Mouse (Mus musculus) thymus, adult 2 months (tissue): ENCODE results near the gene Srms. TPM values are rescaled to one million over a fixed set of nuclear protein-coding genes. Genes with fewer than 3 reads are reported as not detected.

Source experiments
- DNase-seq: peaks from one replicate; pipeline ENCODE4 v3.0.0; 2021
- H3K27ac ChIP-seq: fragments of 200-500 bp; 2 replicates; pipeline ENCODE4 v1.5.1; 2012; ENCODE audit warnings: low read length, control low read depth; ENCODE audit not compliant: control insufficient read depth, insufficient read depth
- H3K27me3 ChIP-seq: fragments of 200-500 bp; 2 replicates; pipeline ENCODE4 v1.6.1; 2012; ENCODE audit warnings: mild to moderate bottlenecking, low read length, moderate library complexity, mixed read lengths; ENCODE audit not compliant: control insufficient read depth, insufficient read depth
- H3K36me3 ChIP-seq: fragments of 200-500 bp; 2 replicates; pipeline ENCODE4 v1.6.1; 2012; ENCODE audit warnings: mild to moderate bottlenecking, low read length, moderate library complexity; ENCODE audit not compliant: control insufficient read depth, insufficient read depth
- H3K4me1 ChIP-seq: fragments of 200-500 bp; replicated peaks from 2 replicates; pipeline ENCODE4 v1.6.1; 2012; ENCODE audit warnings: low read length; ENCODE audit not compliant: control insufficient read depth, insufficient read depth
- H3K4me3 ChIP-seq: fragments of 200-500 bp; 2 replicates; pipeline ENCODE4 v1.5.1; 2012; ENCODE audit warnings: mild to moderate bottlenecking, low read length, control low read depth, moderate library complexity; ENCODE audit not compliant: control insufficient read depth, insufficient read depth
- CTCF ChIP-seq: fragments of 200-500 bp; IDR thresholded peaks from 2 replicates; pipeline ENCODE4 v1.5.1; 2012; ENCODE audit warnings: mild to moderate bottlenecking, control low read depth, low read length, moderate library complexity, borderline replicate concordance; ENCODE audit not compliant: control insufficient read depth, poor library complexity, insufficient read depth; ENCODE audit errors: extremely low read depth
- POLR2A ChIP-seq: fragments of 200-500 bp; IDR thresholded peaks from 2 replicates; pipeline ENCODE4 v1.6.1; 2012; ENCODE audit warnings: mild to moderate bottlenecking, low read length, control low read depth, moderate library complexity; ENCODE audit not compliant: control insufficient read depth, poor library complexity, insufficient read depth; ENCODE audit errors: extremely low read depth
- WGBS: fragments of 180-500 bp; shearing (Covaris S2); methylation state at CpG from one replicate; pipeline ENCODE4 v1.1.7; 2018; 5-methylcytosine and 5-hydroxymethylcytosine counted together
- polyA plus RNA-seq: library from polyadenylated mRNA; depleted of rRNA; stranded (reverse); fragments of >200 nt; gene quantifications from 2 replicates; pipeline ENCODE4 v1.2.3, GENCODE M21; 2012

Gene Srms
- polyA plus RNA-seq, 1 experiment, result 0.86 TPM

DNA sequence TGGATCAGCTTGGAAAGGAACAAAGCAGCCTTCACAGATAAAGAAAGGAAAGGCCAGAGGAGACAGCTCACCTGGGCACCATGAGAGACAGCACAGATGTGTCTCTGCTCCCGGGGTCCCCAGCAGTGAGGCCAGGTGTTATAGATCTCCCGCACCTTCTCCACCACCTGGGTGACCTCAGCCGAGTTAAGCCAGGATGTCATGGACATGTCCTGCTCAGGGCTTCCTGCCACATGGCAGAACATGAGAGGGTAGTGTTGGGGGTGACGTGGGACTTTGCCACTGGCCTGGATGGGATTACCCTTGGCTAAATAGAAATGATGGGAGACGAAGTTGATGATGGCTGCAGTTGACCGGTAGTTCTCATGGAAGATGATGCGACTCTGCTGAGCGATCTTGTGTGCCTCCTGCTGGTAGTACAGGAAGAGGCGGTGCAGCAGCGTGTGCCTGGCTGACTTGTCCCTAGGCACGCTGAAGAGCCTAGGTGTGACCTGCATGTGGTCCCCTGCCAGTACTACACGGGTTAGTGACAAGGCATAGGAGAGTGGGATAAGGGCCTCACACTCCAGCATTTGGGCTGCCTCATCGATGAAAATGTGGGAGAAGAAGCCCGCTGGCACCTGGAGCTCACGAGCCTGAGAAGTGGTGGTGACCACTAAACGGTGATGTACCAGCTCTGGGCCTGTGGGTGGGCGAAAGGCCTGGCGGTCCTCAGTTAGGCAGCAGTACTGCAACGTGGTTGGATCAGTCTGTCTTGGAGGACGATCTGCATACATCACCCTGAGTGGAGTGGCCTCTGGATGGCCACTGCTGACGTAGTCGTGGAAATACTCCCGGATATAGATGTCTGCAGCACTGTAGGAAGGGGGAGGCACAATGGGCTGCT lies 22.9 kb upstream of the Srms start:
- whole genome bisulfite sequencing, result 93% methylated on average over 23 of the region's 23 CpGs
- Histone ChIP-seq H3K27me3 (no peaks in the 10 kb centered on the region), H3K27ac (no peak overlapping the region), H3K36me3 (peaks cover 45% of the 10 kb centered on the region), H3K4me3 (no peak overlapping the region), H3K4me1 (peaks cover 19% of the 10 kb centered on the region)
- DNase-seq, result no peak
- TF ChIP-seq POLR2A (no peak), CTCF (no peak)

- Histone ChIP-seq H3K27ac (no peak overlapping the region), H3K27me3 (no peaks in the 10 kb centered on the region), H3K4me1 (peaks cover 7% of the 10 kb centered on the region), H3K4me3 (no peak overlapping the region), H3K36me3 (peaks cover 45% of the 10 kb centered on the region)
- 99% methylated on average over 11 of the region's 11 CpGs for WGBS
- TF ChIP-seq POLR2A (no peak), CTCF (no peak)
- DNase-seq, result no peak
Observed at GRCm38 (mm10) chr2:181234680-181235079, 21.7 kb upstream of the Srms start.

DNA sequence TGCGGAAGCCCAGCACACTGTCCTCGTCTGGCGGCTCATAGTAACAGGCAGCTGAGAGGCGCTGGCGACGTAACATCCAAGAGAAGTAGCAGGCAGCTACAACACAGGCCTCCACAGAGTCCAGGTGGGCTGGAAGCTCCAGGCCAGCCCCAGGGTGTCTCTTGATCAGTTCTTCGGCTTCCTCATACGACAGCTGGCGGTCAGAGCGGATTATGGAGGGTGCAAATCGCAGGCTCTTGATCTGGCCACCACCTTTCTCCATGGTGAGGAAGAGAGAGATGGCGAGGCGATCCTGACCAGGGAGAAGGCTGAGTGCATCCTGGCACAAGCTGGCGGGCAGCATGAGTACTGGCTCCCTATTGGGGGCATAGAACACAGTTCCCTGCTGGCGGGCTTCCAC lies 20.5 kb upstream of the Srms start:
- WGBS, result 98% methylated on average over 15 of the region's 15 CpGs
- Histone ChIP-seq H3K36me3 (peaks cover 46% of the 10 kb centered on the region), H3K27me3 (no peaks in the 10 kb centered on the region), H3K27ac (no peak overlapping the region), H3K4me3 (no peak overlapping the region), H3K4me1 (no peaks in the 10 kb centered on the region)
- TF ChIP-seq CTCF, result no peak
- no peak for TF ChIP-seq POLR2A
- no peak for DNase-seq

DNA sequence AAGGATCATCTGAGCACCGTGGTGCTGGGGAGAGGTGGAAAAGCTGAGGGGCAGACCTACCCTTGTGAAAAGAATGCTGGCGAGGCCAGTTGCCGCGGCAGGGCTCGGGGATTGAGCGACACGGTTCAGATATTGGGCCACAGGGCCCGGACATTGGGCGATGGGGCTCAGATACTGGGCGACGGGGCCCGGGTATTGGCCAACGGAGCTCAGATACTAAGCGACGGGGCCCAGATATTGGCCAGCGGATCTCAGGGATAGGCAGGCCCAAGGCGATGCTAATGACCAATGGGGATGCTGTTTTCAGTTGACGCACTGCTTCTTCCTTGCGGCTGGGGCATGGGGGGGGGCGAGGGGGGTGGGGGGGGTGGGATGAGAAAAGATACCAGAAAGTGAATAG lies 18.2 kb upstream of the Srms start:
- H3K27me3 ChIP-seq, result no peaks in the 10 kb centered on the region
- peaks cover 36% of the 10 kb centered on the region for H3K36me3 ChIP-seq
- H3K27ac ChIP-seq, result no peak overlapping the region
- DNase-seq, result no peak
- TF ChIP-seq CTCF, result no peak
- no peak for TF ChIP-seq POLR2A
- no peak overlapping the region for H3K4me3 ChIP-seq
- no peaks in the 10 kb centered on the region for H3K4me1 ChIP-seq
- 97% methylated on average over 20 of the region's 20 CpGs for WGBS

GRCm38 (mm10) chr2:181228335-181228734 lies 15.3 kb upstream of the Srms start:
- TF ChIP-seq CTCF (no peak), POLR2A (no peak)
- no peaks in the 10 kb centered on the region for H3K27me3 ChIP-seq
- 79% methylated on average over 1 of the region's 1 CpGs for WGBS
- H3K36me3 ChIP-seq, result peaks cover 13% of the 10 kb centered on the region
- H3K4me1 ChIP-seq, result no peaks in the 10 kb centered on the region
- no peak for DNase-seq
- no peak overlapping the region for H3K27ac ChIP-seq
- no peak overlapping the region for H3K4me3 ChIP-seq

DNA sequence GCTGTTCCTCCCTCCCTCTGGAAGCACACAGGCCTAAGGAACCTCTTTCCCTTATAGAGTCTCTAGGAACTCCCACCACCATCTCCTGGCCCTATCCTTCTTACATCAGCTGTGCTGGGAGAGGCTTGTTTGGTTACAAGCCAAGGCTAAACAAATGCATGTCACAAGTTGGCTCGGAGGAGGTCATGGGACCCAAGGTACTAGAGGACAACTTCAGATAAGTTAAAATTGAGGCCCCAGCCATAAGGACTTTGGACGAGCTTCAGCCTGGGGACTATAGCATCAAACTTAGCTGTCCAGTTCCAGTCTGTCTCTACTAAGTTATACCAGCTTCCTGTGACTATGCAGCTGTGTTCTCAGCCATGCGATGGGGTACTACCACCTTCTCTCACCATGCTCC lies 14.1 kb upstream of the Srms start:
- peaks cover 12% of the 10 kb centered on the region for H3K36me3 ChIP-seq
- no peaks in the 10 kb centered on the region for H3K4me1 ChIP-seq
- TF ChIP-seq CTCF (no peak), POLR2A (no peak)
- DNase-seq, result no peak
- 93% methylated on average over 3 of the region's 3 CpGs for WGBS
- H3K4me3 ChIP-seq, result no peak overlapping the region
- H3K27me3 ChIP-seq, result no peaks in the 10 kb centered on the region
- H3K27ac ChIP-seq, result no peak overlapping the region
